Mouse (Mus musculus): ENCODE measurements at regions not wholly inside any gene's neighbourhood (a gene's known extent, or its start where the extent isn't known, plus 50 kb on each side); places are given as distances from the start of the nearest gene placed in this dataset.

DNA sequence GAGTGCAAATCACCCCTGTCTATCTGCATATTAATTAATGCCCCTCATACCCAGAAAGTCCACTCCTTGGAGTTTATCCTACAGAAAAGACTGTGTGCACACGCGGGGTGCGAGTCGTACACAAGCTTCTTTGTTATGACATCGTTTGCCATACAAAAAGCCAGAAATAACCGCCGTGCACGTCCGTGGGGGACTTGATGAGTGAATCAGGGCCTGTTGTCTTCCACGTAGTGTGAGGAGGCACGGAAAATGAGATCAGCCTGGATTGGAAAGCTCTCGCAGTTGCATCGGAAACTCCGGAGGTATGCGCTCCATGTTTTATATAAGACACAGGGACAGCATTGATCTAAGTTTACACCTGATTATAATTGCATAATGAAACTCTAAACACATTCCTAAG, 120.3 kb downstream of the Etnk1 start:
- DNase-seq (ENCODE audit: inconsistent age in 2 of 2, low spot score in 1 of 2): no peak

DNA sequence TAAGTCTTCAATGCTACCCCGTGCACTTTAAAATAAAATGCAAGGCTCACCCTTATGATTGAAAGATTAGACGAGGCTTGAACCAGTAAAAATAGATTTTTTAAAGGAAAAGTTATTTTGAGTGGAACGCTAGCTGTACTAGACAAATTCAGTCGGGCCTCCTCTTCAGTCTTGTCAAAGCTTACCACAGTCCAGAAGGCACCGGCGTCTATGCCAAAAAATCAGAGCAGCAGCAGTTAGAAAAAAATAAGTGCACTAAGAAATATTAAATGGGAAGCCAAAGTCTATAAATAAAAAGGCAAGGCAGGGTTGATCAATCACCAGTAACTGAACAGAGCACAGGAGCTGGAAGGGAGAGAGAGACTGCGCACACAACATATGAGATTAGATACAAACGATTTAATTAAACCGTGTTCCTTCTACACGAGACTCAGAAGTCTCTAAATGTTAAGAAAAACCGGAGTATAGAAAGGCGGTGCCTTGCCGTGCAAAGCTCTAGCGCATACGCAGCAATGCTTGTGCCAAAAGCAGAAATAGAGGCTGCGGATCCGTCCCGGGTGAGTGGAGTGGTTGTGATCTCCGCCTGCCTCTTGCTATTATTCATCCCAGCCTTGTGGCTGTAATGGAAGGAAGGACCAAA, 121.6 kb downstream of the Etnk1 start:
- no peak for DNase-seq (ENCODE audit: inconsistent age in 2 of 2, low spot score in 1 of 2)

DNA sequence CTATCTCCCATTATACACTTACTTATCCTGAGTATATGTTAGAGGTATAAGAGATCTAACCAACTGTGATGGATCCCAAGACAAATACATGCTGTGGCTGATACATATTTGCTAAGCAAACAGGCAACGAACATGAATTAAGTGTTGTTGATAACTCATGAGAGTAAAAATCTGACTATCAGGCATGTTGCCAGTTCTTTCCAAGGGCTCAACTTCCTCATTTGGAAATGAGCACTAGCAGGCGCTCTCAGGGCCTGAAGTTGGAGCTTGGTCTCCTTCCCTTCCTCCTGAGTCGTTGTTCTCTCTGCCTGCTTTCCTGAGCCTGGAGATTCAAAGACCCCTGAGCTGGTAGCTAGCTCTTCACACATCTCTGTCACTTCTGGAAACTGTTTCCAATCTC, 126.6 kb downstream of the Etnk1 start:
- no peak for DNase-seq (ENCODE audit: inconsistent age in 2 of 2, low spot score in 1 of 2)

DNA sequence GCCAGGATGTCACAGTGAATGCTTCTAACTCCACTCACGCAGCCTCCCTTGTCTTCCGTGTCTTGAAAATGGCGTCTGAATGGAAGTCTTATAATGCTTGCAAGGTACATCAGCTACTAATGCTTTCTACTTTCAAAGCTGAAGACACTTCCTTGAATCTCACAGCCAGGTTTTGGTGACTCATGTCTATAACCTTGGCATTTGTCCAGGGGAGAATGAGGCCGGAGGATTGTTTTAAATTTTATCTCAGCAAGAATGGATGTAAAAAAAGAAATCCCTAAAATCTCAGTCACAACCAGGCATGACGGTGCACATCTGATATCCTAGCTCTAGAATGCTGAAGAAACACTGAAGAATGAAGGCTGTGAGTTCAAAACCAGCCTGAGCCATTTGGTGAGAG, 131.4 kb downstream of the Etnk1 start:
- peak in 1 of 2 experiments; percentile 65 for DNase-seq (ENCODE audit: inconsistent age in 2 of 2, low spot score in 1 of 2)

DNA sequence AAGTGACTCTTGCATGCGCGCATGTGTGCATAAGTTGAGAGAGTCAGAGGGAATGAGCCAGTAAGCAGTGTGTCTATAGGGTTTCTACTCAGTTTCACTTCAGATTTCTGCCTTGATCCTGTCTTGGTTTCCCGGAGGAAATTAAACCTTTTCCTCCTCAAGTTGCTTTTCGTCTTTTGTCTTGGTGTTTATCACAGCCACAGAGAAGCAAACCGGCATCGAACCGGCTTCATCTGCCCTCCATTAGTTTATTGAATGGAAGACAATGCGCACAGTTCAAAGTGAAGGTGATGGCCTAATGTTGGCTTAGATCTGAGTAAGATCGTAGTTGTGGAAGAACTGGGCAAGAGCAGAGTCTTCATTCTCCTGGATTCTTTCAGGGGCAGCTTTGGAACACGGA, 134.4 kb downstream of the Etnk1 start:
- DNase-seq (ENCODE audit: inconsistent age in 2 of 2, low spot score in 1 of 2): no peak

DNA sequence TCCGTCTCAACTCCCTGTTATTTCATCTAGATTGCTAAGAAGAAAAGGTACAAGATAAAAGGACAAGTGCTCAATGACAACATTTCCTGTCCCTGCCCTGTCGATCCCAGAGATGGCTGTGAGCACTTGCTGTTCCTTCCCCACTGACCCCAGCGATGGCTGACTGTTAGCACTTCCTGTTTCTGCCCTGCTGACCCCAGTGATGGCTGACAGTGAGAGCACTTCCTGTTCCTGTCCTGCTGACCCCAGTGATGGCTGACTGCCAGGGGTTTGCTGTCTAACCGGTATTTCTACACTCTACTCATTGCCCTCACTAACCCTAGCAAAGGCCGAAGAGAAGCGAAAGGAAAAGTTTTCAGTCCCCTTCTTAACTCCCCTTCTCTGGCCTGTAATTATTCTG, 140.3 kb downstream of the Etnk1 start:
- peak; percentile 46 to 62 for DNase-seq (ENCODE audit: inconsistent age in 2 of 2, low spot score in 1 of 2)

DNA sequence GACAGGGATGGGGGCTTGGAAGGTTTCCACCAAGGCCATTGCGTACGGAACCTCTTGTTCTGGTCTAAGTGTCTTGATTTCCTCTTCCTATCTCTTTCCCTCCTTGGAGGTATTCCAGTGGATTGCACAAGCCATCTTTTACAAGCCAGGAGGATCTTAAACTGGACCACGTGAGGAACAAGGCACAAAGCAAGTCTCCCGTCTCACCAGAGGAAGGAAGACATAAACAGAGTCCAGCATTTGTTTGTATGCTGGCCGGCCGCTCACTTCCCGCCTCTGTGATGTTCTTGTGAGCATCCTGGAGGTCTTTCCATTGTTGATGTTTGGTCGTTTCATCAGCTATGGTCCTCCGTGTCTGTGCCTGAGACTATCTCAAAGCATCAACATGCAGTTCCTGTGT, 148.8 kb downstream of the Etnk1 start:
- peak; percentile 53 to 57 for DNase-seq (ENCODE audit: inconsistent age in 2 of 2, low spot score in 1 of 2)

DNA sequence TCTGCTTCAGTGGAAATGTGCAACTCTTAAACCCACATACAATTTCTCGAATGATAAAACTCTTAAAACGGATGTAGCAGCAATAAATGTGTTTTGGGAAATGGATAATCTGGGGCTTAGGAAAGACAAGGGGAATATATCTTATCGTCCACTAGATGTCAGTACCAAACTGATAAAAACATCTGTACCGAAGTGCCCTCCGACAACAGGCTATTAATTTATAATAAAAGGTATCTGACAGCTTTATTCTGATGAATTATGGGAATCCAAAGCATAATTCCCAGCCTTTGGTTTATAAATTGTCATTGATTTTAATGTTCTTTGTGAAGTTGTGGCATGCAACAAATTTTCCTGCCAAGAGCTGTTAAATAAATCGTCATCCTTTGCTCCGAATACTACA, 153.4 kb downstream of the Etnk1 start:
- peak in 1 of 2 experiments; percentile 30 for DNase-seq (ENCODE audit: inconsistent age in 2 of 2, low spot score in 1 of 2)

DNA sequence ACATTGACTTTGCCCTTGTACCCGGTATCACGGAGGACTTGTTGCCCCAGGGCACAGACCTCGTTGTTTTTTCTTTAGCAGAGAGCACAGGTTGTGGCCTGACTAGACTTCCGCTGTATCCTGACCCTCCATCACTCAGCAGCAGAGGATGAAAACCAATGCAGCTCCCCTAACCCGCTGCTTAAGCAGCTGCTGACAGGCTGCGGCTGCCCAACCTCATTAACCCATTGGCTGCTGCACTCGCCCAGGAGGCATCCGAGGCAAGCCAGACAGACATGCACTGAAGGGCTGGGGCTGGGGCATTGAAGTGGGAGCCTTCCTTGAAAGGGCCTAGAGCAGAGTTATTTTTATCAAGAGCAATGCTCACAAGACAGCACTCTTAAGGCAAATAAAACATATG, 157.6 kb downstream of the Etnk1 start:
- DNase-seq (ENCODE audit: inconsistent age in 2 of 2, low spot score in 1 of 2): no peak

DNA sequence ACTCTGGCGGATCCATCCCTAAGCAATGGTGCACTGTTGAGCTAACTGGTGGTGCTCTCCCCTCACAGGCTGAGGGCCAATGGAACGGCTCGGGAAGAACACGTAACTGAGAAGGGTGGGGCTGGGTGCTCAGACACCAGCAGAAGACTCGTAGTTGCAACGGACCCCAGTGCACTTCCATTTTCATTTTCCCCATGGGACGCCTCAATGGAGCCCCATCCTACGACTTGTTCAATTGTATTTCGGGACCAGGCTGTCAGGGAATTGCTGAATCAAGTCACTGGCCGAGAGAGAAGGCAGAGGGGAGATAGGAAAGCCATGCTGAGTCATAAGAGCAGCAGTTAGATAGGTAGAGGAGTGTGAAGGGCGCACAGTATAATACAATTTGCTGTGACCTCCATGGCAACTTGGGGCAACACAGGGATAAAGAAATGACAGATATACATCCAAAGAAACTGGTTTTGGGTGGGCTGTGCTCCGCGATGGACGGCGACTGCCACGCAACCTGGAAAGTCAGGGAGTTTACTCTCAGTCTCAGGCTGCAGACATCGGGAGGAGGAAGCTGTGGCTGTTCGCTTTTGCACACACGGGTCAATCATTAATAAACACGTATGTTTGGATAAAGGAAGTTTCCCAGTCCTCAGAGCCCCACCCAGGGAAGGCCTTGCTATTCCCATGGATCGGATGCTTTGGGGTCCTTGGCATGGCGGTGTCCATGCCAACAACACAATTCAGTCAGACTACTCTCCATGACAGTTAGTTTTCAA, 160.1 kb downstream of the Etnk1 start:
- DNase-seq (ENCODE audit: inconsistent age in 2 of 2, low spot score in 1 of 2): peak in 1 of 2 experiments; percentile 29

DNA sequence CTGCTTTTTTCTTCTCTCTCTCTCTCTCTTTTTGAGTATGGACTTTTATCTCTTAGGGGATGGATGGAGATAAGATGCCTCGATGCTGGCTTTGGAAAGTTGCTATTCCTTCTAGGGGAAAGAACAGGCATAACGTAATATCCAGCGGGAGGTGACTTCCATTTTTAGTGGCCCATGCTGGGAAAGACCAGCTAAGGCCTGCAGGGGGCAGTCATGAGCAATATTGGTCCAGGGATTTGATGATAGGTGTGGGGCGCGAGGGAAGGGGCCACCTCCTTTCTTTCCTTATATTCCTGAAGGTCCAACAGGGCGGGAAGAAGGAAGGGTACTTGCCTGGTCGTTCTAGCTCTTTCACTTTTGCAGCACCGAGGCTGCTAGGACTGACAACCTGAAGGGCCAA, 160.8 kb downstream of the Etnk1 start:
- DNase-seq (ENCODE audit: inconsistent age in 2 of 2, low spot score in 1 of 2): no peak

DNA sequence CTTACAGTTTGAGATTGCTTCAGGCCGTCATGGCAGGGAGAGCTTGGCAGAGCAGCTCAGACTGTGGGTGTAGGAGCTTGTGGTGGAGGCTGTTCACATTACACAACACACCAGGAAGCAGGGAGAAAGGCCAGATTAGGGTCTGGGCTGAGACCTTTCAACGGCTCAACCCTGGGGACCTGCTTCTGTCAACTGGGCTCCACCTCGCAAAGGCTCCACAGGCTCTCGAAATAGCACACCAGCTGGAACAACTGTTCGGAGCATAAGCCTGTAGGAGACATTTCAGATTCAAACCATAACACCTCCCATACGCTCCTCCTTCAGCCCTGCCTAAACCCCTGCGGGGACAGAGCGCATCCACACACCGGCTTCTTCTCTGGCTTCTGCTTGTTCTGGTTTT, 161.2 kb downstream of the Etnk1 start:
- no peak for DNase-seq (ENCODE audit: inconsistent age in 2 of 2, low spot score in 1 of 2)

DNA sequence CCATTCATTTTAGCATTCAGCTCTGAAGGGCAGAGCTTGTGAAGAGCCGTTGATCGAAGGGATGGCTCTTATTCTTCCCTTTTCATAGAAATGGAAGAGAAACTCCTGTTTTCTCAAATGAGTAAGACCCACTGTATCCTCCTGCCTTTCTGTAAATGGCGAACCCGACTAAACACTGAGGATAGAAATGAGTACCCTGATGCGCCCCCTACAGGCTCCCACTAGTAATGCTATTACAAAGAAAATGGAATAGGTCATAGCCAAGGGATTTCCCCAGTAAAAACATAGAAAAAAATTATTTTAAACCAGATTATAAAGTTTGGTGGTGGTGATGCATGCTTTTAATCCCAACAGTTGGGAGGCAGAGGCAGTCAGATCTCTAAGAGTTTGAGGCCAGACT, 162.1 kb downstream of the Etnk1 start:
- no peak for DNase-seq (ENCODE audit: inconsistent age in 2 of 2, low spot score in 1 of 2)

DNA sequence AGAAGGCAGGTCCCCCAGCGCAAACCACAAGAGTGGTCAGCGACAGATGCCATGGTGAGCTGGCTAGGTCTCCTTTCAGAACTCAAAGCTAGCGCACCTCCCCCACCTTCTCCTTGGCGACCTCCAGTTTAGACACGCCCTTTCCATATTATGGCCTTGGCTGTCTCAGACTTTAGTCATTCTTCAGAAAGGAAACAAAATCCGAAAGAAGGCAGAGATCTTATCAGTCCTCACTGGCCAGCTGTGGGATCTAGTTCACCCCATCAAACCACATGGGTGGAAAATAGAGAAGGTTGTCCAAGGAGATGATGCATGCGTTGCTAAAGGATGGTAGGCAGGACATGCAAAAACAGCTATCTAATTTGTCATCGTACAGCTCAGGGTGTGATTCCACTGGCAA, 166.5 kb downstream of the Etnk1 start:
- no peak for DNase-seq (ENCODE audit: inconsistent age in 2 of 2, low spot score in 1 of 2)

DNA sequence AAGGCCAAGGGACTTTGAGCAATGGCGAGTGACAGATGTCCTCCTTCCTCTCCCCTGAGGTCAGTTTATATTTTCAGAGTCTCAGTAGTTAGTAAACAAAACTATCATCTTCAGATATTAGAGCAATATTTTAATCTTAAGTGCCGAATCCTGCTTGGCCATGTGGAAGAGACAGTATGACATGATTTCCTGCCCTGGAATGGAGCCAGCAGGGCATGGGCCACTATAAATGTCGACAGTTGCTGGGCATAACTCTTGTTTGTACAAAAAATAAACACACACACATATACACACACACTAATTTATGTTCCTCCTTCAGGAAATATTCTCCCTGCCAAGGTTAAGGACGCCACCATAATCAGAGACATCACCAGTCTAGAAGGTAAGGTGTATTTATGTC, 169.6 kb downstream of the Etnk1 start:
- DNase-seq (ENCODE audit: inconsistent age in 2 of 2, low spot score in 1 of 2): no peak

DNA sequence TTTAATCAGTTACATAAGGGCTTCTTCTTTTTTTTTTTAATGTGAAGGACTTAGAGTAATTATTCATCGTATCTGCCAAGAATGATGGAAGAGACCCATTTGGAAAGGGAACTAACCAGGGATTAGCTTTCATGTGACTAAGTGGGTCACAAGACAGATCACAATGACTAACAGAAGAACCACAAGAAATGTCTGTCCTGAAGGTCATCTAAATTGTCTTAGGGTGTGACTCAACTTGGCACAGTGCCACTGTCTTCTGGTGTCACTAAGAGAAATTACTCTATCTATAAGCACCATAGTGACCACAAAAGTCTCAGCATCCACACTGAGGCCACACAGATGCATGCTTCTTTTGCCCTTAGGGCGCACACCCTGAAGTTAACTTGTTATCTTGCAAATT, 182.0 kb downstream of the Etnk1 start:
- DNase-seq (ENCODE audit: inconsistent age in 2 of 2, low spot score in 1 of 2): peak; percentile 49 to 74

DNA sequence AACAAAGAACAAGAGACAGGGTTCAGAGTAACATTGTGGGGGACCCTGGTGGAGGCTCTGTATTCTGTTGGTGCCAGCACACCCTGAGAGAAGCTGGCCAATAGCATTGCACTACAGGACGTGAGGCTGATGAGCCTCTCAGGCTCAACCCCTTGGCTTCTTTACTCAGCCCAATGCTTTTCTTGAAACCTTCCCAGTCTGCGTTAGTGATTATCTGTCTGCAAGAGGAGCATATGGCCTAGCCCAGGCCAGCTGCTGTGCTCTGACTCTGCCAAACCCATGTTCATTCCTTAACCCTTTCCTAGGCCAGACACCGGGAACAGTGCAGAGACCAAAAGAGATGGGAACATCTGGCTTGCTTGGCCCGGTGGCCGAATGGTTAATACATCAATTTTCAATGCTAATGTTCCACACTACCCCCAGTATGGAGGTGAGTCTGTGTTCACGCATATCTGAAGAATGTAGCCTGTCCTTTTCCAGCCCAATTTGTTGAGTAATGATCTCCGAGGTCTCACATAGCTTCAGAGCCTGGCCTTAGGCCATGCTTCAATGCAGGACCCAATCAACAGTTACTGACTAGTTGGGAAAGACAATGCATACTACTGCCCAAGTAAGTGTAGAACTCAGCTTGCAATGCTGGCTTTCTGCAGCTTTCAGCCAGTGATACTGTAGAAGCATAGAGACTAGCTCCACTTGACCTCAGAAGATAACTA, 192.5 kb downstream of the Etnk1 start:
- DNase-seq (ENCODE audit: inconsistent age in 2 of 2, low spot score in 1 of 2): no peak

DNA sequence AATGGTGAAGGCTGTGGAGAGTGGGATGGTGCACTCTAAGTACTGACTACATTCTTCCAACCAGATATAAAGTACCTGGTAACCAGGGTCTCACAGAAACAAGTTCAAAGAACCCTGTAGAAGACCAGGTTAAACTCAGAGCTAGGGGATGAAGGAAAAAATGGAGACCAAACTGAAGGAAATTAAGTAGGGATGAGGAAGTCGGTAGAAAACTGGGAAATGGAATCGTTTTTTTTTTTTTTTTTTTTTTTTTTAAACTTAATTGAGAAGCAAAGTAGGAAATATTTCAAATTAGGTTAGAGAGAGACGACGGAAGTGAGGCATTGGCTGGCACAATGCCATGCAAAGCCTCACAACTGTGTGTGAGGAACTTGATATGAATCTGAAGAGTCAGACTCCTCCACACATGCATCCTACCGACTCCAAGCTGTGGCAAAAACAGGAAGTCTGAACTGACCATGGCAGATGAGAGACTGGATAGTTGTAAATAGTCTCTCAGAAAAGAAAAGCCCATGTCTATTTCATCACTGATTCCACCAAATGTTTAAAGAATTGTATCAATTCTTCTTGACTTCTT, 194.2 kb downstream of the Etnk1 start:
- DNase-seq (ENCODE audit: inconsistent age in 2 of 2, low spot score in 1 of 2): no peak

DNA sequence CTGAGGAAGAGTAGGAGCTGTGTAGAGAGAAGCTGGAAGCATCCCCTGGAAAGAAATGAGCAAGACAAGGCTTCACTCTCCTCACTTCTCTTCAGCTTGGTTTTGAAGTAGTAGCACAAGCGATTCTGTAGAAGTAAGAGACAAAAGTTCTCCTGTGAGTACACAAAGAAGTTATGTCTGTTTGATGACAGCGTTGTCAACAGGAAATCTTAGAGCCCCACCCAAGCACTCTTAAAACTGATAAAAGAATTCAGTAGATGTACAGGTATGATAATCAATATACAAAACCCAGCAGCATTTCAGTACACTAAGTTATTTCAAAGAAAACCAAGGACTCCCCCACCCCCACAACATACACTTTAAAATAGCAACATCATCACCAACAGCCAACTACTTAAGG, 194.9 kb downstream of the Etnk1 start:
- no peak for DNase-seq (ENCODE audit: inconsistent age in 2 of 2, low spot score in 1 of 2)

DNA sequence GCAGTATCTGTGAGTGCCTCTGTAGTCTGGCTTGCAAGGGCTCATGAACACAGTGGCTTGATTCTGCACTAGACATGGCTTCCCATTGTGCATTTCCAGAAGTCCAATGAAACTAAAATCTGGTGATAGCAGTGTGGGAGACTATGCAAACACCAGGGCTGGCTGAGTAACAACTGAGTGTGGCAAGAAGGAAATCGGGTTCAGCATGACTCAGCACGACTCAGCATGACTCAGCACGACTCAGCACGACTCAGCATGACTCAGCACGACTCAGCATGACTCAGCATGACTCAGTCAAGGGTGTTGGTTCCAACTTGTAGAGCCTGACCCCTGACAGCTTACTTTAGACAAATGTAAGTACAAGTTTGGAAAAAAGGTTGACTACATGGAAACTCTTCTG, 198.8 kb downstream of the Etnk1 start:
- DNase-seq (ENCODE audit: inconsistent age in 2 of 2, low spot score in 1 of 2): peak in 1 of 2 experiments; percentile 42

DNA sequence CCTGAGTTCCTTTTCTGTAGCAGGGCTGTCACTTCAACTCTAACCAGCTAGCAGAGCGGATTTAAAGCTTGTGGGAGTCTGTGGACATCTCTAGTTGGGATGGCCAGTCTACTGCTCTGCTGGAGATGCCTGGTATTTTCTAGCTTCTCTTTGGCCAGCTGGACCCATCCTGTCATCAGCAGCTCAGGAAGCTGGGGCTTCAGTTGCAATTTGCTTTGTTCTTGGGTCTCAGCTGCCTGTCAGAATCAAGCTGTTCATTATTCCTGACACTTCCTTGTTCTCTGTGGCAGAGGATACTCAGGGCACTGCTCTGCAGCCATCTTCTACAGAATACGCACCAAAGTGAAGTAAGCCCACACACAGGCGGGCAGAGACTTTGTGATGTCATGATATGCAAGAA, 200.8 kb downstream of the Etnk1 start:
- no peak for DNase-seq (ENCODE audit: inconsistent age in 2 of 2, low spot score in 1 of 2)

DNA sequence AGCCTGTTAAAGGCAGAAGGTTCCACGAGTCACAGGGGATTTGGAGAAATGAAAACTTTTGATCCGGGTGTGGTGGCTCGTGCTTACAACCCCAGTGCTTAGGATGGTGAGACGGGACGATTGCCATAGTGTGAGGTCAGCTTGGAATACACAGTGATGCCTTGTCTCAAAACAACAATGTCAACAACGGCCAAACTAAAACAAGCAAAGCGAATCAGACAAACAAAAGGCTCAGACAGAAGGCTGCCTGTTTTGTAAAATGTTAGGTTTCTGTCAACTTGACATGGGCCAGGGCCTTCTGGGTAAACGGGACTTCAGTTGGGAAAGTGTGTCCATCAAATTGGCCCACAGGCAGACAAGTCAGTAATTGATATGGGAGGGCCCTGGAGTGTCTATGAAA, 201.6 kb downstream of the Etnk1 start:
- no peak for DNase-seq (ENCODE audit: inconsistent age in 2 of 2, low spot score in 1 of 2)

Data from adrenal gland, adult (tissue).